Mouse (Mus musculus) gastrocnemius, adult 2 months (tissue): Measurements from ENCODE around the gene Lrrc74a. TPM values are rescaled to one million over a fixed set of nuclear protein-coding genes. Genes with fewer than 3 reads are reported as not detected.
A peak's percentile ranks its signal among the peaks of the same experiment; 100 is the strongest.

Experiments
- DNase-seq: peaks from one replicate; pipeline ENCODE4 v3.0.0; 2022
- H3K27ac ChIP-seq: fragments of 200-600 bp; 2 replicates; pipeline ENCODE4 v1.8.1; 2022; ENCODE audit warnings: mild to moderate bottlenecking
- H3K4me3 ChIP-seq: fragments of 200-600 bp; 2 replicates; pipeline ENCODE4 v1.8.1; 2022; ENCODE audit warnings: mild to moderate bottlenecking, moderate library complexity
- CTCF ChIP-seq: fragments of 200-600 bp; IDR thresholded peaks from 2 replicates; pipeline ENCODE4 v1.8.1; 2022; ENCODE audit warnings: antibody characterized with exemption, mild to moderate bottlenecking, moderate library complexity
- intact Hi-C: fragments of 180-260 bp; cut with DNase I; formaldehyde crosslinking; loops from one replicate; pipeline ENCODE4 v1.15.1; 2025
- total RNA-seq, 2 experiments: library from RNA; stranded (reverse); gene quantifications; 2 replicates each; pipeline ENCODE4 v1.2.3; 2021

Lrrc74a gene
- total RNA-seq, 2 experiments from 2014 or later, result not detected

- intact Hi-C loops, result loop anchor here (1.0 to 5.0 kb wide), 3 partner anchors 19 to 126 kb away; no protein-coding TSS in a partner anchor
- Histone ChIP-seq H3K27ac (peak overlapping the region; percentile 84), H3K4me3 (no peak overlapping the region)
- peak; percentile 96 for TF ChIP-seq CTCF
- peak; percentile 83 for DNase-seq
Observed at GRCm38 (mm10) chr12:86795838-86796232, 61.7 kb downstream of the Lrrc74a start.

GRCm38 (mm10) chr12:86796351-86796750 is 62.2 kb downstream of the Lrrc74a start:
- no peak for DNase-seq
- Histone ChIP-seq H3K27ac (peak overlapping the region; percentile 38), H3K4me3 (no peak overlapping the region)
- intact Hi-C loops, result loop anchor here (5.0 kb wide), 1 partner anchor 126 kb away; no protein-coding TSS in a partner anchor
- no peak for TF ChIP-seq CTCF

- no peak for DNase-seq
- intact Hi-C loops, result loop anchor here (5.0 kb wide), 1 partner anchor 125 kb away; no protein-coding TSS in a partner anchor
- H3K4me3 ChIP-seq, result no peak overlapping the region
- no peak for TF ChIP-seq CTCF
- H3K27ac ChIP-seq, result peak overlapping the region; percentile 67
Observed at GRCm38 (mm10) chr12:86797771-86798170, 63.6 kb downstream of the Lrrc74a start.

GRCm38 (mm10) chr12:86798773-86799540 is 64.8 kb downstream of the Lrrc74a start:
- TF ChIP-seq CTCF, result peak; percentile 99; the same call in 1 of the 2 replicates
- intact Hi-C loops, result loop anchor here (5.0 kb wide), 1 partner anchor 123 kb away; no protein-coding TSS in a partner anchor
- DNase-seq, result peak; percentile 90
- Histone ChIP-seq H3K4me3 (peak overlapping the region; percentile 49), H3K27ac (peak overlapping the region; percentile 99)

GRCm38 (mm10) chr12:86799786-86800185 is 65.6 kb downstream of the Lrrc74a start:
- Histone ChIP-seq H3K4me3 (no peak overlapping the region), H3K27ac (peak overlapping the region; percentile 99)
- intact Hi-C loops, result loop anchor here (2.0 to 5.0 kb wide), 2 partner anchors 33 to 123 kb away; no protein-coding TSS in a partner anchor
- 0 out of 2 replicates have a peak, but pooled peaks have one; percentile 2 for TF ChIP-seq CTCF
- DNase-seq, result no peak

- H3K27ac ChIP-seq, result peak overlapping the region; percentile 99
- peak overlapping the region; percentile 68 for H3K4me3 ChIP-seq
- DNase-seq, result peak; percentile 53
- no peak for TF ChIP-seq CTCF
- intact Hi-C loops, result loop anchor here (2.0 kb wide), 1 partner anchor 32 kb away; no protein-coding TSS in a partner anchor
Observed at GRCm38 (mm10) chr12:86800336-86800735, 66.2 kb downstream of the Lrrc74a start.

GRCm38 (mm10) chr12:86800765-86801147 is 66.6 kb downstream of the Lrrc74a start:
- Histone ChIP-seq H3K4me3 (peak overlapping the region; percentile 68), H3K27ac (peak overlapping the region; percentile 99)
- intact Hi-C loops, result loop anchor here (2.0 kb wide), 1 partner anchor 32 kb away; no protein-coding TSS in a partner anchor
- peak; percentile 86 for DNase-seq
- no peak for TF ChIP-seq CTCF

- Histone ChIP-seq H3K27ac (peak overlapping the region; percentile 99), H3K4me3 (peak overlapping the region; percentile 68)
- intact Hi-C loops, result loop anchor here (2.0 kb wide), 2 partner anchors 15 to 31 kb away; no protein-coding TSS in a partner anchor
- peak; percentile 99 for DNase-seq
- no peak for TF ChIP-seq CTCF
Observed at GRCm38 (mm10) chr12:86801148-86802004, 67.2 kb downstream of the Lrrc74a start.

- intact Hi-C loops, result loop anchor here (2.0 kb wide), 1 partner anchor 15 kb away; no protein-coding TSS in a partner anchor
- DNase-seq, result peak; percentile 81
- TF ChIP-seq CTCF, result no peak
- H3K27ac ChIP-seq, result peak overlapping the region; percentile 99
- H3K4me3 ChIP-seq, result peak overlapping the region; percentile 68
Observed at GRCm38 (mm10) chr12:86802005-86802671, 68.0 kb downstream of the Lrrc74a start.

GRCm38 (mm10) chr12:86802899-86803298 is 68.7 kb downstream of the Lrrc74a start:
- Histone ChIP-seq H3K27ac (peak overlapping the region; percentile 99), H3K4me3 (no peak overlapping the region)
- no peak for TF ChIP-seq CTCF
- DNase-seq, result no peak
- intact Hi-C loops, result loop anchor here (2.0 kb wide), 1 partner anchor 14 kb away; no protein-coding TSS in a partner anchor

- TF ChIP-seq CTCF, result peak; percentile 33
- peak overlapping the region; percentile 76 for H3K27ac ChIP-seq
- intact Hi-C loops, result loop anchor here (2.0 kb wide), 1 partner anchor 13 kb away; no protein-coding TSS in a partner anchor
- H3K4me3 ChIP-seq, result no peak overlapping the region
- no peak for DNase-seq
Observed at GRCm38 (mm10) chr12:86803651-86804307, 69.6 kb downstream of the Lrrc74a start.
